Mouse (Mus musculus): ENCODE data around the gene Vmo1.
A peak's percentile ranks its signal among the peaks of the same experiment; 100 is the strongest.
"Not testable (repeated sequence)": the region's sequence is repeated elsewhere in the genome, so short reads cannot be mapped to it uniquely, and the experiment has no call there.

Gene Vmo1

GRCm38 (mm10) chr11:70514288-70514687, at the start of gene Vmo1:
TSS of gene Vmo1 (minus strand) at chr11:70514616.
- DNase-seq (ENCODE audit: low spot score) = no peak

- peak; percentile 26 for DNase-seq (ENCODE audit: low spot score)
Observed at GRCm38 (mm10) chr11:70563470-70564275, 49.3 kb upstream of the Vmo1 start.

- DNase-seq (ENCODE audit: low spot score) = no peak
Observed at GRCm38 (mm10) chr11:70562995-70563469, 48.6 kb upstream of the Vmo1 start.

GRCm38 (mm10) chr11:70562287-70562994, 48.0 kb upstream of the Vmo1 start, which contains the start of gene Mink1:
TSS of gene Mink1 (plus strand) at chr11:70562881.
- peak; percentile 92 for DNase-seq (ENCODE audit: low spot score)

GRCm38 (mm10) chr11:70561937-70562286, 47.5 kb upstream of the Vmo1 start:
- no peak for DNase-seq (ENCODE audit: low spot score)

GRCm38 (mm10) chr11:70557545-70557944, 43.1 kb upstream of the Vmo1 start:
- no peak for DNase-seq (ENCODE audit: low spot score)

- no peak for DNase-seq (ENCODE audit: low spot score)
Observed at GRCm38 (mm10) chr11:70553940-70554339, 39.5 kb upstream of the Vmo1 start.

- no peak for DNase-seq (ENCODE audit: low spot score)
Observed at GRCm38 (mm10) chr11:70551526-70551925, 37.1 kb upstream of the Vmo1 start.

GRCm38 (mm10) chr11:70544496-70544895, 30.1 kb upstream of the Vmo1 start:
- DNase-seq (ENCODE audit: low spot score) = no peak

GRCm38 (mm10) chr11:70541415-70541814, 27.0 kb upstream of the Vmo1 start:
- no peak for DNase-seq (ENCODE audit: low spot score)

- no peak for DNase-seq (ENCODE audit: low spot score)
Observed at GRCm38 (mm10) chr11:70540928-70541327, 26.5 kb upstream of the Vmo1 start.

GRCm38 (mm10) chr11:70539877-70540587, 25.6 kb upstream of the Vmo1 start, which contains the start of gene Pld2:
TSS of gene Pld2 (plus strand) at chr11:70540064.
- peak; percentile 85 for DNase-seq (ENCODE audit: low spot score)

- no peak for DNase-seq (ENCODE audit: low spot score)
Observed at GRCm38 (mm10) chr11:70539423-70539822, 25.0 kb upstream of the Vmo1 start.

- DNase-seq (ENCODE audit: low spot score) = no peak
Observed at GRCm38 (mm10) chr11:70532839-70533238, 18.4 kb upstream of the Vmo1 start, which contains the start of gene Gm40193. TSS of gene Gm40193 (minus strand) at chr11:70532939.

GRCm38 (mm10) chr11:70531065-70531464, 16.6 kb upstream of the Vmo1 start:
- not testable (repeated sequence) for DNase-seq (ENCODE audit: low spot score)

GRCm38 (mm10) chr11:70528610-70529009, 14.2 kb upstream of the Vmo1 start:
- no peak for DNase-seq (ENCODE audit: low spot score)

GRCm38 (mm10) chr11:70526211-70526610, 11.8 kb upstream of the Vmo1 start:
- no peak for DNase-seq (ENCODE audit: low spot score)

- DNase-seq (ENCODE audit: low spot score) = no peak
Observed at GRCm38 (mm10) chr11:70525726-70526125, 11.3 kb upstream of the Vmo1 start.

GRCm38 (mm10) chr11:70525184-70525678, 10.8 kb upstream of the Vmo1 start, which contains the start of gene Psmb6:
TSS of gene Psmb6 (plus strand) at chr11:70525367.
- peak; percentile 97 for DNase-seq (ENCODE audit: low spot score)

- no peak for DNase-seq (ENCODE audit: low spot score)
Observed at GRCm38 (mm10) chr11:70524782-70525181, 10.4 kb upstream of the Vmo1 start.

GRCm38 (mm10) chr11:70523306-70523989, 9.0 kb upstream of the Vmo1 start:
- DNase-seq (ENCODE audit: low spot score) = peak; percentile 27
